Mouse (Mus musculus): ENCODE results near the gene Nkrf. TPM values are rescaled to one million over a fixed set of nuclear protein-coding genes. Genes with fewer than 3 reads are reported as not detected.

Gene Nkrf
- total and polyA plus RNA-seq, 3 experiments: 9.5 to 59.3 (median 14.1) TPM

- no peak for TF ChIP-seq MEF2A (IDR thresholded peaks at IDR 0.05; ENCODE audit: extremely low read depth, insufficient replicate concordance, low read depth, low read length, poor library complexity, severe bottlenecking)
- no peak for TF ChIP-seq POLR2AphosphoS2 (IDR thresholded peaks at IDR 0.05; ENCODE audit: low read length)
- peak; percentile 70; the same call in 1 of the 2 replicates for TF ChIP-seq MXI1 (IDR thresholded peaks at IDR 0.05; ENCODE audit: low read depth, low read length)
- peak; percentile 91 for TF ChIP-seq USF1 (IDR thresholded peaks at IDR 0.05; ENCODE audit: low read depth, low read length)
- TF ChIP-seq MAX (IDR thresholded peaks at IDR 0.05; ENCODE audit: low read length): peak; percentile 87
- peak in 1 of 2 experiments; percentile 19; a peak in 1 of 4 replicates for TF ChIP-seq EP300 (IDR thresholded peaks at IDR 0.05; ENCODE audit: low read depth in 1 of 2, low read length in 2 of 2)
- TF ChIP-seq BHLHE40 (IDR thresholded peaks at IDR 0.05; ENCODE audit: borderline replicate concordance, low read depth, low read length): peak; percentile 74
- peak; percentile 56; the same call in 1 of the 2 replicates for TF ChIP-seq ELF1 (IDR thresholded peaks at IDR 0.05; ENCODE audit: low read depth, low read length)
Measured at GRCm38 (mm10) chrX:36863766-36864608, 38.7 kb downstream of the Nkrf start (continued).

DNA sequence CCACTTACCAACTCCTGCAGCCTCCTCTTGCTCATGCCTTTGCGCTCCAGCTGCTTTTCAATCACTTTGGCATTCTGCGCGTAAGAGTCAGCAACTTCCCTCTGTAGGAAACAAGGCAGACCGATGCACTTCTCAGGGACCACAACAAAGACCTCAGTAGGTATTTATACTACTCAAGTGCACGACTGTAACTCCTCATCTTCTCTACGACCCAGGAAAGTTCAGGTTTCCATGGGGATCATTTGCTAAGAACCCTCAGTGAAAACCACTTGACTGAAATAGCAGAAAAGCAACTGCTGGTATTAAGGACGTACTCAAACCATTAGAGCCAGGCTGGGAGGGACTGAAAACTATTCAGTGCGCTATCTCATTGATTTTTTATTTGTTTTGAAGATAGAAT lies 50.1 kb downstream of the Nkrf start:
- no peak overlapping the region for H3K9ac ChIP-seq (ENCODE audit: control insufficient read depth, low read depth, low read length, poor library complexity, severe bottlenecking)
- no peak overlapping the region for H3K4me3 ChIP-seq (ENCODE audit: control insufficient read depth in 1 of 2, insufficient read depth in 1 of 2, low read depth in 2 of 2, low read length in 2 of 2)
- H3K27ac ChIP-seq (ENCODE audit: control insufficient read depth, low read depth, low read length): no peak overlapping the region
- H3K36me3 ChIP-seq (ENCODE audit: control insufficient read depth in 1 of 2, insufficient read depth in 2 of 2, low read length in 2 of 2): no peaks in the 10 kb centered on the region; a peak in 1 of 4 replicates
- TF ChIP-seq CHD2 (IDR thresholded peaks at IDR 0.05; ENCODE audit: low read length): no peak
- DNase-seq (ENCODE audit: low read depth, low spot score): no peak
- H3K9me3 ChIP-seq (replicated peaks; ENCODE audit: insufficient read depth, low read length): no peaks in the 10 kb centered on the region
- H3K27me3 ChIP-seq (ENCODE audit: control insufficient read depth in 1 of 2, insufficient read depth in 2 of 2, low read length in 2 of 2): no peaks in the 10 kb centered on the region
- no peaks in the 10 kb centered on the region for H3K4me1 ChIP-seq (ENCODE audit: control insufficient read depth in 1 of 2, insufficient read depth in 2 of 2, low read length in 2 of 2)
- peaks cover 2% of the 10 kb centered on the region; the same call in 1 of the 2 replicates for H3K79me2 ChIP-seq (ENCODE audit: control insufficient read depth, insufficient read depth, low read length, poor library complexity)

DNA sequence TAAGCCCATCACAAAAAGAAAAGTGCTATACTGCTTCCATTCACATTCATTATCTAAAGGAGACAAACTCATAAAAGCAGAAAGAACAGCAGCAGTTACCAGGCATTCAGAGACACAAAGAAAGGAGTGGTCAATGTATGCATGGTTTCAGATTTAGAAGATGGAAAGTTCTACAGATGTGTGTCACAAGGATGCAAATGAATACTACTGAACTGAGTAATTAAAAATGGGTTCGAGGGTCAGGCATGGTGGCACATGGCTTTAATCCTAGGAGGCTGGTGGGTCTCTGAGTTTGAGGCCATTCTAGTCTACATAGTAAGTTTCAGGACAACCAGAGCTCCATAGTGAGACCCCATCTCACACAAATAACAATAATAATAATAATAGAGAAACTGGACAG lies 55.5 kb downstream of the Nkrf start:
- TF ChIP-seq ELF1 (IDR thresholded peaks at IDR 0.05; ENCODE audit: low read depth, low read length): no peak
- Histone ChIP-seq H3K4me1 (ENCODE audit: control insufficient read depth in 1 of 2, insufficient read depth in 2 of 2, low read length in 2 of 2) (no peaks in the 10 kb centered on the region), H3K27me3 (ENCODE audit: control insufficient read depth in 1 of 2, insufficient read depth in 2 of 2, low read length in 2 of 2) (no peaks in the 10 kb centered on the region), H3K9ac (ENCODE audit: control insufficient read depth, low read depth, low read length, poor library complexity, severe bottlenecking) (no peak overlapping the region), H3K9me3 (replicated peaks; ENCODE audit: insufficient read depth, low read length) (no peaks in the 10 kb centered on the region), H3K36me3 (ENCODE audit: control insufficient read depth in 1 of 2, insufficient read depth in 2 of 2, low read length in 2 of 2) (no peaks in the 10 kb centered on the region; a peak in 1 of 4 replicates), H3K4me3 (ENCODE audit: control insufficient read depth in 1 of 2, insufficient read depth in 1 of 2, low read depth in 2 of 2, low read length in 2 of 2) (no peak overlapping the region), H3K27ac (ENCODE audit: control insufficient read depth, low read depth, low read length) (no peak overlapping the region), H3K79me2 (ENCODE audit: control insufficient read depth, insufficient read depth, low read length, poor library complexity) (no peaks in the 10 kb centered on the region)
- DNase-seq (ENCODE audit: low read depth, low spot score): no peak

DNA sequence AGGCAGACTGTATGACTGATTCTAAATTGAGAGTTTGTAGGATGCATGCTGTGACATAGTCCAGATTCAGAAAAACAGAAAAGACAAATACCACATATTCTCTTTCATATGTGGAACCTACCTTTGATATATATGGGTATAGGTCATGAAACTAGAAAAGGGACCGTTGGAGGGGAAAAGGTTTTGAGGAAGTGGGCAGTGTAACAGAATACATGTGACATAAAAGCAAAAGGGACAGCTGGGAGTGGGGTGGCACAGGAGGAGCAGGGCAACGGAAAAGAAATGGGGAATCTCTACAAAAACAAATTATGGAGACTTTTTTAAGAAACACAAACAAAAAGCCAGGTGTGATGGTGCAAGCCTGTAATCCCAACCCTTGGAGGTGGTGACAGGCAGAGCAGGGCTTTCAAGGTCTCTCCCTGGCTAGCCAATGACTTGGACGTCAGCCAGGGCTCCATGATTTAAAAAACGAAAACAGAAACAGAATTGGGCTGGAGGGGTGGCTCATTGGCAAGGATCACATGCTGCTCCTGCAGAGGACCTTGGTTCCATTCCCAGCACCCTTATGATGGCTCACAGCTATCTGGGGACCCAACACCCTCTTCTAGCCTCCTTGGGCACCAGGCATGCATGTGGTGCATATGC lies 59.2 kb downstream of the Nkrf start:
- TF ChIP-seq ZMIZ1 (IDR thresholded peaks at IDR 0.05; ENCODE audit: low read depth, low read length) (no peak), ZKSCAN1 (IDR thresholded peaks at IDR 0.05; ENCODE audit: low read depth, low read length) (no peak), SMC3 (IDR thresholded peaks at IDR 0.05; ENCODE audit: low read depth, low read length) (no peak)
- no peak for DNase-seq (ENCODE audit: low read depth, low spot score)

More for the DNA sequence above, 59.2 kb downstream of the Nkrf start:
- H3K36me3 ChIP-seq (ENCODE audit: control insufficient read depth in 1 of 2, insufficient read depth in 2 of 2, low read length in 2 of 2): no peaks in the 10 kb centered on the region; a peak in 1 of 4 replicates
- H3K4me1 ChIP-seq (ENCODE audit: control insufficient read depth in 1 of 2, insufficient read depth in 2 of 2, low read length in 2 of 2): no peaks in the 10 kb centered on the region
- no peak overlapping the region for H3K9ac ChIP-seq (ENCODE audit: control insufficient read depth, low read depth, low read length, poor library complexity, severe bottlenecking)
- no peak overlapping the region for H3K27ac ChIP-seq (ENCODE audit: control insufficient read depth, low read depth, low read length)
- H3K79me2 ChIP-seq (ENCODE audit: control insufficient read depth, insufficient read depth, low read length, poor library complexity): no peaks in the 10 kb centered on the region
- no peaks in the 10 kb centered on the region for H3K27me3 ChIP-seq (ENCODE audit: control insufficient read depth in 1 of 2, insufficient read depth in 2 of 2, low read length in 2 of 2)
- no peak overlapping the region for H3K4me3 ChIP-seq (ENCODE audit: control insufficient read depth in 1 of 2, insufficient read depth in 1 of 2, low read depth in 2 of 2, low read length in 2 of 2)
- H3K9me3 ChIP-seq (replicated peaks; ENCODE audit: insufficient read depth, low read length): no peaks in the 10 kb centered on the region
